Mouse (Mus musculus) neural tube, embryonic 14.5 days (tissue): ENCODE results near the gene Chaf1a. TPM values are rescaled to one million over a fixed set of nuclear protein-coding genes. Genes with fewer than 3 reads are reported as not detected.

Experiments
- ATAC-seq: fragments of 200-750 bp; cut with Nextera tagmentation; 2 replicates; pipeline ENCODE4 v1.8.0; 2017; ENCODE audit warnings: low read depth, mild to moderate bottlenecking, moderate TSS enrichment, moderate library complexity
- H3K27ac ChIP-seq: fragments of 300-500 bp; sonication (generic); 2 replicates; pipeline ENCODE4 v1.5.1; 2014; ENCODE audit warnings: low read depth, mild to moderate bottlenecking, control low read depth, low read length, moderate library complexity, mixed read lengths
- H3K27me3 ChIP-seq: fragments of 300-500 bp; sonication (generic); 2 replicates; pipeline ENCODE4 v1.6.1; 2014; ENCODE audit warnings: low read length; ENCODE audit not compliant: control insufficient read depth, insufficient read depth
- H3K36me3 ChIP-seq: fragments of 300-500 bp; sonication (generic); 2 replicates; pipeline ENCODE4 v1.6.1; 2014; ENCODE audit warnings: low read length, mixed read lengths; ENCODE audit not compliant: control insufficient read depth, insufficient read depth
- H3K4me1 ChIP-seq: fragments of 300-500 bp; sonication (generic); 2 replicates; pipeline ENCODE4 v1.6.1; 2014; ENCODE audit warnings: low read length; ENCODE audit not compliant: control insufficient read depth, insufficient read depth
- H3K4me2 ChIP-seq: fragments of 300-500 bp; sonication (generic); 2 replicates; pipeline ENCODE4 v1.6.1; 2014; ENCODE audit warnings: mild to moderate bottlenecking, low read depth, low read length, control low read depth
- H3K4me3 ChIP-seq: fragments of 300-500 bp; sonication (generic); 2 replicates; pipeline ENCODE4 v1.5.1; 2014; ENCODE audit warnings: low read depth, low read length, control low read depth, mixed read lengths
- H3K9ac ChIP-seq: fragments of 300-500 bp; sonication (generic); replicated peaks from 2 replicates; pipeline ENCODE4 v1.6.1; 2014; ENCODE audit warnings: low read depth, mild to moderate bottlenecking, control low read depth, low read length, mixed read lengths
- H3K9me3 ChIP-seq: fragments of 300-500 bp; sonication (generic); 2 replicates; pipeline ENCODE4 v1.6.1; 2016; ENCODE audit warnings: low read length; ENCODE audit not compliant: control insufficient read depth
- WGBS: fragments of 180-500 bp; shearing (Covaris S2); extraction: QIAGEN DNeasy Blood & Tissue Kit; methylation state at CpG from one replicate; pipeline ENCODE4 v1.1.7; 2014; 5-methylcytosine and 5-hydroxymethylcytosine counted together
- polyA plus RNA-seq: library from polyadenylated mRNA; unstranded; fragments of >200 nt; fragmentation: Nextera tagmentation; extraction: Ambion mirVana; gene quantifications from 2 replicates; pipeline ENCODE4 v1.2.1, GENCODE M21; 2014

The Chaf1a gene
- polyA plus RNA-seq, 1 experiment from 2014 or later: 2.3 TPM

GRCm38 (mm10) chr17:56023386-56023785 lies 16.9 kb upstream of the Chaf1a start:
- Histone ChIP-seq H3K27ac (no peak overlapping the region), H3K4me2 (no peak overlapping the region), H3K4me1 (peaks cover 6% of the 10 kb centered on the region; the same call in 1 of the 2 replicates), H3K36me3 (peaks cover 14% of the 10 kb centered on the region; the same call in 1 of the 2 replicates), H3K9me3 (no peaks in the 10 kb centered on the region), H3K9ac (no peak overlapping the region), H3K4me3 (no peak overlapping the region), H3K27me3 (no peaks in the 10 kb centered on the region)
- 82% methylated on average over 5 of the region's 5 CpGs for WGBS
- no peak for ATAC-seq

DNA sequence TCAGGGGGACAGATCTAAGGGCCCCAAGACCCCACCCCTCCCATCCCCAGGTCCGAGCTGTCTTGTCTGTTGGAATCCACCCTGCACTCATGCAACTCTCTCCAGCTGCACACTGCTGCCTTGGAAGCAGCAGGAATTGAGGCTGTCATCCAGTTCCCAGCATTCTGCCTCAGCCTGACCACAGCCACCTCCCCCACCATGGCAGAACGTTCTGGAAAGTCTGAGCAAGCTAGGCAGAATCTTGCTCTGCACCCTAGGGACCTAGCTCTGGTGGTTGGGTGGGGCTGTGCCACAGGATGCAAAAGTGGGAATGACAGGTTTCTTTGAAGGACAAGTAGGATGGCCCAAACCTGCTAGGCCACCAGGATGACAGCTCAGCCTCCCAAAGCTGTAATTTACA lies 15.8 kb upstream of the Chaf1a start:
- peaks cover 6% of the 10 kb centered on the region; the same call in 1 of the 2 replicates for H3K4me1 ChIP-seq
- no peak for ATAC-seq

GRCm38 (mm10) chr17:56024931-56025330 lies 15.3 kb upstream of the Chaf1a start:
- no peaks in the 10 kb centered on the region for H3K36me3 ChIP-seq
- H3K9ac ChIP-seq: no peak overlapping the region
- peaks cover 6% of the 10 kb centered on the region; the same call in 1 of the 2 replicates for H3K4me1 ChIP-seq
- no peaks in the 10 kb centered on the region for H3K27me3 ChIP-seq
- no peak overlapping the region for H3K27ac ChIP-seq
- no peak overlapping the region for H3K4me3 ChIP-seq
- WGBS: 84% methylated on average over 5 of the region's 5 CpGs
- H3K4me2 ChIP-seq: no peak overlapping the region
- ATAC-seq: no peak
- no peaks in the 10 kb centered on the region for H3K9me3 ChIP-seq

More for the DNA sequence above, 15.8 kb upstream of the Chaf1a start:
- Histone ChIP-seq H3K9ac (no peak overlapping the region), H3K4me3 (no peak overlapping the region), H3K27me3 (no peaks in the 10 kb centered on the region), H3K4me2 (no peak overlapping the region), H3K27ac (no peak overlapping the region), H3K36me3 (peaks cover 4% of the 10 kb centered on the region; the same call in 1 of the 2 replicates), H3K9me3 (no peaks in the 10 kb centered on the region)
- 58% methylated on average over 2 of the region's 2 CpGs for WGBS

DNA sequence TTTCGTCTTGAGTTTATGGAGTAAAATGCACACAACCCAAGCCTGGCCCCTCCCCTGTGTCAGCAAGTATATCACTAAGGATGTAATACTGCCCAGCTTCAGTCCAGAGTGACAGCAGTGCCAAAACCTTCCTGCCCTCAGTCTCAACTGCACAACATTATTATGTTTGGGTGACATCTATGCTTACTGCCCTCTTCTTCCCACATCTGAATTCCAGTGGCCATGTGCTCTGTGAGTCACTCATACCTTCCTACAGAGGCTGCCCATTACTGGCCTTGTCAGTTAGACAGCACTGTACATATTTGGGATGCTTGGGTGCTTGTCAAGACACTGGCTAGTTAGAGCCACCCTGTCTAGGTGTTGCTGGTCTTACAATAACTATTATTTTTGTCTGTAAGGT lies 13.9 kb upstream of the Chaf1a start:
- Histone ChIP-seq H3K9ac (no peak overlapping the region), H3K36me3 (no peaks in the 10 kb centered on the region), H3K4me3 (no peak overlapping the region), H3K4me1 (peaks cover 6% of the 10 kb centered on the region; the same call in 1 of the 2 replicates), H3K27ac (no peak overlapping the region), H3K9me3 (no peaks in the 10 kb centered on the region), H3K27me3 (no peaks in the 10 kb centered on the region), H3K4me2 (no peak overlapping the region)
- no peak for ATAC-seq
- WGBS: 90% methylated on average over 1 of the region's 1 CpGs

DNA sequence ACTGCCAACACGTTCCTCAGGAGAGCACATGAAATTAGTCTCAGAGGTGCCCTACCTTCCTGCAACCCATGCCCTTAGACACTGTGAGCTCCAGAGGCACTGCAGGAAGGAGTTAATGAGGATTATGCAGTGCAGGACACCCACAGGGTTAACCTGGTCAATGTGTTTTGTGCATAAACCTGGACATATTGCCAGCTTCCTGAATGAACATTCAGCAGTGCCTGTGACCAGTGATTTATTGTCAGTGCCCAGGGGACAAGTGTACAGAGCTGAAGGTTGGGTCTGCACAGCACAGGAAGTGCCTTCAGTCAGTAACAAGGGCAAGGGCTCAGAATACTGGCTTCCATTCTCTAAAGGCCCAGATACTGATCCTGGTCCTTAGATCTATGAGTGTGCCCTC lies 13.4 kb upstream of the Chaf1a start:
- ATAC-seq: no peak
- Histone ChIP-seq H3K36me3 (no peaks in the 10 kb centered on the region), H3K4me2 (no peak overlapping the region), H3K9ac (no peak overlapping the region), H3K4me3 (no peak overlapping the region), H3K4me1 (no peaks in the 10 kb centered on the region; the same call in 1 of the 2 replicates), H3K27me3 (no peaks in the 10 kb centered on the region), H3K9me3 (no peaks in the 10 kb centered on the region), H3K27ac (no peak overlapping the region)
- WGBS: 74% methylated on average over 1 of the region's 1 CpGs

DNA sequence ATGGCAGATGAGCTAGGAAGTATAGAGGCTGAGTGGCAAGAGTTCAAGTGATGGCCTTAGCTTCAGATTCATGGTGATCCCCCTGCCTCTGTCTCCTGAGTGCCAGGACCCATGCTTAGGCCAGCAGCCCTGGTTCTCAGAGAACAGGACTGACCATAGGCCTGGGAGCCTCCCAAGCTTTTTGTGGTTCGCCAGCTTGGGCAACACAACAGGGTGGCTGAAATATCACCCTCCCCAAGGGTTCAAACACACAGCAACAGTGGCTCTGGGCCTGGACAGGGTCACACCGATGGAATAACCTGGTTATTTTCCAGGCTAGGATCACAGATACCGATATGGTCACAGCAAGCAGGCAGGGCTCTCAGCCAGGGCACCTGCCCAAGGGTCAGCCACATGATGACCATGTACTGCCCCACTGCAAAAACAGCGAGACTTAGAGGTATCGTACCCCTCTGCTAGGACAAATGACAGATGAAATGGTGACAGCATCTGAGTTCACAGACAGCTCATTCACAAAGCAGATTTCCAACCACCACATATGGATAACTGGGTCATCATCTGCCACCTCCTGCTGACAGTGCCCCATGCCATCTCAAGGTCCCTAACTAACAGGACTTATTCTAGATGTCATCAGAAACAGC lies 12.3 kb upstream of the Chaf1a start:
- Histone ChIP-seq H3K4me1 (no peaks in the 10 kb centered on the region; the same call in 1 of the 2 replicates), H3K9me3 (no peaks in the 10 kb centered on the region), H3K4me3 (no peak overlapping the region), H3K36me3 (no peaks in the 10 kb centered on the region), H3K9ac (no peak overlapping the region), H3K4me2 (no peak overlapping the region), H3K27ac (no peak overlapping the region), H3K27me3 (no peaks in the 10 kb centered on the region)
- ATAC-seq: no peak
- 94% methylated on average over 5 of the region's 5 CpGs for WGBS

DNA sequence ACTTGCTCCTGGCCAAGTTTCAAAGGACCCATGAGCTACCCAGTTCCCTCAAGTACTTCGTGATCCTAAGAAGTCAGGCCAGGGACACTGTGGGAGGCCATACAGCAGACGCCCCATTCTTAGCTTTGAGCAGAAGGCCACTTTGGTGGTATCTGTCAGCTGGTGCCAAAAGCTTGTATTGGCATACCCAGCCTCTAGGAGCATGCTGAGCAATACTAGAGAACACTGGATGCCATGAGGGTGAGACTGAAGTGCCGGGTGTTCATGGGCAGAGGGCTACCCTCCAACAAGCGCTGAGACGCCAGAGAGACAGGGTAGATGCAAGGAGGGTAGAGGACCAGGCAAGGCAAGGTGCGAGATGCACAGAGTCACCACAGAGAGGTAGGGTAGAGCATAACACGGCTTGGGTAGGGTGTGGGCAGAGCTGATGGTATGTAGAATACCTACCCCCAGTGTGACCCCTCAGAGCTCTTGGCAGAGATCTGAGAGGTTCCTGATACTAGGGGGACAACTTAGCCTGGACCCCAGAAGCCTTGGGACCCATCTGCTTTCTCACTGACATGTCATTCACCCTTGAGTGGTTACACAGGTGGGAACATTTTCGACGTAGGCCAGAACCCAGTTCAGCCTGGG lies 9.9 kb upstream of the Chaf1a start:
- Histone ChIP-seq H3K9ac (no peak overlapping the region), H3K4me3 (no peak overlapping the region), H3K4me1 (peaks cover 5% of the 10 kb centered on the region), H3K36me3 (peaks cover 10% of the 10 kb centered on the region; the same call in 1 of the 2 replicates), H3K4me2 (no peak overlapping the region), H3K27ac (no peak overlapping the region), H3K27me3 (no peaks in the 10 kb centered on the region), H3K9me3 (no peaks in the 10 kb centered on the region)
- WGBS: 92% methylated on average over 9 of the region's 9 CpGs
- no peak for ATAC-seq

GRCm38 (mm10) chr17:56030919-56031318 lies 9.3 kb upstream of the Chaf1a start:
- Histone ChIP-seq H3K4me3 (no peak overlapping the region), H3K9ac (no peak overlapping the region), H3K27ac (no peak overlapping the region), H3K9me3 (no peaks in the 10 kb centered on the region), H3K27me3 (no peaks in the 10 kb centered on the region), H3K4me1 (peaks cover 9% of the 10 kb centered on the region), H3K4me2 (no peak overlapping the region), H3K36me3 (peaks cover 10% of the 10 kb centered on the region; the same call in 1 of the 2 replicates)
- 66% methylated on average over 5 of the region's 5 CpGs for WGBS
- ATAC-seq: no peak

DNA sequence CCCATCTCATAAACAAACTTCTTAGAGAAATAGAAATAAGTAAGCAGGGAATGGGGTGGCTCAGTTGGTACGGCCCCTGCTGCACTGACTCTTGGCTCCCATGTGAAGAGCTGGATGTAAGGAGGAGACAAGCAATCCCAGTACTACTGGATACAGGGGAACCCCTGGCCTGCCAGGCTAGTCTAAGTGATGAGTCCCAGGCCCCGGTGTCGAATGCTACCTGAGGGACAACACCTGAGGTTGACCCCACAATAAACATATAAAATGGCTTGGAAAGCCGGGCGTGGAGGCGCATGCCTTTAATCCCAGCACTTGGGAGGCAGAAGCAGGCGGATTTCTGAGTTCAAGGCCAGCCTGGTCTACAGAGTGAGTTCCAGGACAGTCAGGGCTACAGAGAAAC lies 8.8 kb upstream of the Chaf1a start:
- H3K36me3 ChIP-seq: peaks cover 10% of the 10 kb centered on the region; the same call in 1 of the 2 replicates
- no peaks in the 10 kb centered on the region for H3K27me3 ChIP-seq
- ATAC-seq: no peak
- no peak overlapping the region for H3K4me3 ChIP-seq
- 94% methylated on average over 7 of the region's 7 CpGs for WGBS
- no peak overlapping the region for H3K27ac ChIP-seq
- H3K4me2 ChIP-seq: no peak overlapping the region
- no peak overlapping the region for H3K9ac ChIP-seq
- H3K4me1 ChIP-seq: peaks cover 9% of the 10 kb centered on the region
- no peaks in the 10 kb centered on the region for H3K9me3 ChIP-seq
